Mouse (Mus musculus): ENCODE measurements around the gene BC055324. TPM values are rescaled to one million over a fixed set of nuclear protein-coding genes. Genes with fewer than 3 reads are reported as not detected.

Gene BC055324
- polyA plus RNA-seq, 1 experiment = 7.6 TPM

GRCm38 (mm10) chr1:163958036-163958435 is 36.6 kb downstream of the BC055324 start:
- TF ChIP-seq POLR2A (IDR thresholded peaks at IDR 0.05; ENCODE audit: borderline replicate concordance, low read depth, low read length) = no peak
- TF ChIP-seq CTCF (IDR thresholded peaks at IDR 0.05; ENCODE audit: low read depth, low read length) = no peak
- Histone ChIP-seq H3K27ac (ENCODE audit: insufficient read depth, low read depth, low read length) (no peak overlapping the region), H3K4me1 (ENCODE audit: control insufficient read depth, insufficient read depth, low read length) (peaks cover 4% of the 10 kb centered on the region), H3K4me3 (ENCODE audit: insufficient read depth, low read length) (no peak overlapping the region)

GRCm38 (mm10) chr1:163953396-163953795 is 41.2 kb downstream of the BC055324 start:
- H3K4me1 ChIP-seq (ENCODE audit: control insufficient read depth, insufficient read depth, low read length) = no peaks in the 10 kb centered on the region
- no peak overlapping the region for H3K4me3 ChIP-seq (ENCODE audit: insufficient read depth, low read length)
- H3K27ac ChIP-seq (ENCODE audit: insufficient read depth, low read depth, low read length) = no peak overlapping the region
- TF ChIP-seq CTCF (IDR thresholded peaks at IDR 0.05; ENCODE audit: low read depth, low read length) (no peak), POLR2A (IDR thresholded peaks at IDR 0.05; ENCODE audit: borderline replicate concordance, low read depth, low read length) (no peak)

DNA sequence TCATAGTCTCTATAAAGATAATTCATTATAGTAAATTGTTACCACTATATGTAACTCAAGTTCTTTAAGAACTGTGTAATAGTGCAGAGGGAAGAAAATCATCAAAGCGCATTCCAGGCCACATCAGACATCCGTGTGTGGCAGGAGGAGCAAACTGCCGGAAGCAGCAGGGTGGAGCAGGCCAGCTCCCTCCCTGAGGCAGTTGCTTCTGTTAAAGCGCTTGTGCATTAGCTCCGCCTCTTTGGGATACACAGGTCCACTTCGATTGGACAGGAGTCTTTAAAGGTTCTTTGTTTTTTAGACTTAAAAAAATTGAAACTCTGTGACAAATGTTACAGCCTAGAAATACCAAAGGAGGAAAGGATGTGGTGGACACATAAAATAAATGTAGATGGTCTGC is 52.5 kb downstream of the BC055324 start:
- Histone ChIP-seq H3K4me1 (ENCODE audit: control insufficient read depth, insufficient read depth, low read length) (no peaks in the 10 kb centered on the region), H3K4me3 (ENCODE audit: insufficient read depth, low read length) (no peak overlapping the region), H3K27ac (ENCODE audit: insufficient read depth, low read depth, low read length) (no peak overlapping the region)
- no peak for TF ChIP-seq POLR2A (IDR thresholded peaks at IDR 0.05; ENCODE audit: borderline replicate concordance, low read depth, low read length)
- TF ChIP-seq CTCF (IDR thresholded peaks at IDR 0.05; ENCODE audit: low read depth, low read length) = no peak

DNA sequence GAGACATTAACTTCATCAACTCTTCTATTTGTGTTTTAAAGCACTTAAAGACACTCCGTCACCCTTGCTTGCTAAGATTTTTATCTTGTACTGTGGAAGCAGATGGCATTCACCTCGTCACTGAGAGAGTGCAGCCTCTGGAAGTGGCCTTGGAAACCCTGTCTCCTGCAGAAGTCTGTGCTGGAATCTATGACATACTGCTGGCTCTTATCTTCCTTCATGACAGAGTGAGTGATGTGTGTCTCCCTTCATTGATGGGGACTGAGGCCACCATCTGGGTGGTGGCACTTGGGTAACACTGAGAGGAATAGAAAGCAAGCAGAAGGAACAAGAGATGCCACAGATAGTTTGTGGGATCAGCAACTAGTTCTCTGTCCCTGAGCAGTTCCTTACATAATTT is 60.0 kb downstream of the BC055324 start:
- no peak overlapping the region for H3K27ac ChIP-seq (ENCODE audit: insufficient read depth, low read depth, low read length)
- peaks cover 21% of the 10 kb centered on the region for H3K4me1 ChIP-seq (ENCODE audit: control insufficient read depth, insufficient read depth, low read length)
- H3K4me3 ChIP-seq (ENCODE audit: insufficient read depth, low read length) = no peak overlapping the region
- TF ChIP-seq CTCF (IDR thresholded peaks at IDR 0.05; ENCODE audit: low read depth, low read length) (no peak), POLR2A (IDR thresholded peaks at IDR 0.05; ENCODE audit: borderline replicate concordance, low read depth, low read length) (no peak)

- Histone ChIP-seq H3K4me3 (ENCODE audit: insufficient read depth, low read length) (peak overlapping the region; percentile 14; the same call in 1 of the 2 replicates), H3K27ac (ENCODE audit: insufficient read depth, low read depth, low read length) (no peak overlapping the region), H3K4me1 (ENCODE audit: control insufficient read depth, insufficient read depth, low read length) (peaks cover 24% of the 10 kb centered on the region)
- TF ChIP-seq CTCF (IDR thresholded peaks at IDR 0.05; ENCODE audit: low read depth, low read length) (no peak), POLR2A (IDR thresholded peaks at IDR 0.05; ENCODE audit: borderline replicate concordance, low read depth, low read length) (no peak)
Measured at GRCm38 (mm10) chr1:163931801-163932200, 62.8 kb downstream of the BC055324 start.

- H3K27ac ChIP-seq (ENCODE audit: insufficient read depth, low read depth, low read length) = peak overlapping the region; percentile 29; the same call in 1 of the 2 replicates
- peak overlapping the region; percentile 97 for H3K4me3 ChIP-seq (ENCODE audit: insufficient read depth, low read length)
- no peak for TF ChIP-seq CTCF (IDR thresholded peaks at IDR 0.05; ENCODE audit: low read depth, low read length)
- no peak for TF ChIP-seq POLR2A (IDR thresholded peaks at IDR 0.05; ENCODE audit: borderline replicate concordance, low read depth, low read length)
- H3K4me1 ChIP-seq (ENCODE audit: control insufficient read depth, insufficient read depth, low read length) = peaks cover 26% of the 10 kb centered on the region
Measured at GRCm38 (mm10) chr1:163930458-163930794, 64.2 kb downstream of the BC055324 start.

DNA sequence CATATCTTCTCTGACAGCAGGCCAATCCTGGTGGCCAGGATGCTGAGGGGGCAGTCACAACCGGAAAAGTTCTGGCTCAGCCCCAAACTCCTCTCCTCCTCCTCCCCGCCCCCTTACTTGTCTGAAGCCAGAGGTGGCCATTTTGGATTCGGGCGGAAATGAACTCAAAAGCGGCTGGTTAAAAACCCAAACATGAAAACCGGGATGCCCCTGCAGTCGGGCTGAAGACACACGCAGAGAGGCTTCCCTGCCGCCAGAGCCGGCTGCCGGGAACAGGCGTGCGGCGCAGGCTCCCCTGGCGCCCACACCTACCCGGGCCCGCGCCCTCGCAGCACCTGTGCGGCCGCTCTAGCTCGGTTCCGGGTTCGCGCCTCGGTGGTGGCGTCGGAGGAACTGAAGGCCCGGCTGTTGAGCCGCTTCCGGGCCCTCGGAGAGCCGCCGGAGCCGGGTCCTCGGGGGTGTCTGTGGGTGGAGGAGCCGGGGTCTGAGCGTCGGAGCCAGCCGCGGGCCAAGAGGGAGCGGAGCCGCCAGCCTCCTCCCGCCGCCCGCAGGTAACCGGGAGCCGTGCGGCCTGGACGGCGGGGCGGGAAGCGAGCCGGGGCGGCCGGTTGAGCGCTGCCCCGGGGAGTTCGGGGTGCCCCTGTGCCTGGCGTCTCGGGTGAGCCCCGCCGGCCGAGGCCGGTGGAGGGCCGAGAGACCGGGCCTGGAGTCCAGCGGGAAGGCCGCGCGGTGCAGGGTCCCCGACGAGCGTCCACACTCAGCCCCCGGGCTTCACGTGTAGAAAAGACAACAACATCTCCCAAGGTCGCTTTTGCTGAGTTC is 64.7 kb downstream of the BC055324 start:
- TF ChIP-seq POLR2A (IDR thresholded peaks at IDR 0.05; ENCODE audit: borderline replicate concordance, low read depth, low read length) = no peak
- TF ChIP-seq CTCF (IDR thresholded peaks at IDR 0.05; ENCODE audit: low read depth, low read length) = peak; percentile 14; the same call in 1 of the 2 replicates
- H3K4me3 ChIP-seq (ENCODE audit: insufficient read depth, low read length) = peak overlapping the region; percentile 97
- H3K4me1 ChIP-seq (ENCODE audit: control insufficient read depth, insufficient read depth, low read length) = peaks cover 26% of the 10 kb centered on the region
- peak overlapping the region; percentile 76 for H3K27ac ChIP-seq (ENCODE audit: insufficient read depth, low read depth, low read length)

DNA sequence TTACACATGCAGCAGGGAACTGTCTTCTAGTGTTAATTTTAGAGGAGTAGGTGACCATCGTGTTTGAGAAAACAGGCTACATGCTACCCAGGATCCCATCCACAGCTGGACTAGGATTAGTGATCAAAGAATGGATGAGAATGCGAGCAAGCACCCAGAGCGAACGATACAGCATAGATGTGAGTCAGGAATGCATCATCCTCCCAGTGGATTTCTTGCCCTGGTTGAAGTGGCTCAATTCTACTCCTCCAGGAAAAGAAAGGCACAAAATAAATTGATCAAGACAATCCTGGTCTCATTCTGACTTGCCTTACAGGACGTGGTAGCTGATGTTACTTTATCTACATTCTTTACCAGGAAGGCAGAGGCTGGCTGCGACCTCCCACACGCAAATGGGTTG is 65.8 kb downstream of the BC055324 start, which contains the start of gene Scyl3:
Gene Scyl3, plus strand, starts transcription at position 255 of the 400 bp plus-strand sequence.
- Histone ChIP-seq H3K4me1 (ENCODE audit: control insufficient read depth, insufficient read depth, low read length) (peaks cover 22% of the 10 kb centered on the region), H3K4me3 (ENCODE audit: insufficient read depth, low read length) (peak within 1 kb of the TSS; percentile 97), H3K27ac (ENCODE audit: insufficient read depth, low read depth, low read length) (peak within 1 kb of the TSS; percentile 76)
- no peak for TF ChIP-seq CTCF (IDR thresholded peaks at IDR 0.05; ENCODE audit: low read depth, low read length)
- TF ChIP-seq POLR2A (IDR thresholded peaks at IDR 0.05; ENCODE audit: borderline replicate concordance, low read depth, low read length) = no peak

DNA sequence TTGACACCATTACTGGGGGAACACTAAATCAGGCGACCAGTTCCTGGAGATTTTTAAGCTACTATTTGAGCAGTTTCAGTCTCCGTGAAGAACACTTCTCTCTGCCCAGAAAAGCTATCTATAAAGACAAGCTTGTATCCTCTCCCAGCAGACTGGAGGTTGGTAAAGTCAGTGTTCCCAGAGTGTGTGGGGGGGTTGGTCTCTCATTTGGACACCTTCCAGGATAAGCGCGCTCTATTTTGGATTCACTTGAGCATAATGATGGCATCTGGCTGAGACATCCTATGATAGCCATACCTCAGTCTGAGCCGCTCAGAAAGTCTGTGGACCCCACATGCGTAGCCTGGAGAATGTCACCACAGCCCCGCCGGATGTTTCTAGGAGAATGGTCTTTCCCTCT is 70.5 kb downstream of the BC055324 start:
- Histone ChIP-seq H3K27ac (ENCODE audit: insufficient read depth, low read depth, low read length) (no peak overlapping the region), H3K4me3 (ENCODE audit: insufficient read depth, low read length) (no peak overlapping the region), H3K4me1 (ENCODE audit: control insufficient read depth, insufficient read depth, low read length) (peaks cover 5% of the 10 kb centered on the region)
- TF ChIP-seq POLR2A (IDR thresholded peaks at IDR 0.05; ENCODE audit: borderline replicate concordance, low read depth, low read length) (no peak), CTCF (IDR thresholded peaks at IDR 0.05; ENCODE audit: low read depth, low read length) (no peak)

DNA sequence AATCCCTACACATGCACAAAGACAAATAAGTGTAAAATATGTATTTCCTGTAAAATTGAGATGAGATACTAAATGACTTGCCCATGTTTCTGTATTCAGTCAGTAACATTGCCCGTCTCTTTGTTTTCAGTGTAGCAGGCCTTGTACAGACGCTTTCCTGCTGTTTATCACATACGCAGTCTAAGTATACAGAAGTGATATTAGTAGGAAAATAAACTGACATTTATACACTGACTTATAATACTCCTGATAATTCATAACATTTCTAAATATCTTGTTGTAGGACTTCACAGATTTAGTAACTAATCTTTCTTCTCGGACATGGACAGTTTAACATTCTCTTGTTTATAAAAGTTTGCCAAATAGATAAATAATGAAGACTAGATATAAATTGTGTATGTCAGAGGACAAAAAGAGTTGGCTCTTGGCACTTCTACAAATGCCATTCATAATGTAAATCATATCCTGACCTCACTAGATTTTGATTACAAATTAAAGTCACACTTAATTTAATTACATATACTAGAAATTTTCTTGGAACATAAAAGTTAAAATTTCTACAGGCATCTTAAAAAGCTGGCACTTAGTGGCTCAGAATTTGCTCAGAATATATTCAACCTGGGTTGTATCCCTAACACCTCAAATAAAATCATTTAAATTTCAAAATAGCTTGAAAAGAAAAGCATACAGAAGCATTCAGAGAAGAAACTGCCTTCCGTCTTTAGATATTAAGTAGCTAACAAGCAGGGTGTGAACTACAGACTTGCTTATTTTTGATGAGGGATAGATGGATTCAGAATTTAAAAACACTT is 77.0 kb downstream of the BC055324 start:
- no peak overlapping the region for H3K27ac ChIP-seq (ENCODE audit: insufficient read depth, low read depth, low read length)
- H3K4me1 ChIP-seq (ENCODE audit: control insufficient read depth, insufficient read depth, low read length) = no peaks in the 10 kb centered on the region
- TF ChIP-seq CTCF (IDR thresholded peaks at IDR 0.05; ENCODE audit: low read depth, low read length) (no peak), POLR2A (IDR thresholded peaks at IDR 0.05; ENCODE audit: borderline replicate concordance, low read depth, low read length) (no peak)
- H3K4me3 ChIP-seq (ENCODE audit: insufficient read depth, low read length) = no peak overlapping the region

Measured in bone marrow macrophage, adult 2 months (primary cell).